In genomic region chr13:99859082-99859481, GRCm38 (mm10) we compare ENCODE assay signal across 8 mouse cellular contexts. TPM values are rescaled to one million over a fixed set of nuclear protein-coding genes. Genes with fewer than 3 reads are reported as not detected.
A peak's percentile ranks its signal among the peaks of the same experiment; 100 is the strongest.
DNase-seq lines count a peak whose midpoint lies in the region; ATAC-seq and TF ChIP-seq lines count a peak whose summit lies in the region.

No protein-coding gene starts in this region.

- 0% methylated on average over 1 of the region's 1 CpGs for WGBS in neural tube, embryonic 15.5 days
- WGBS in midbrain, postnatal 0 days, result 0% methylated on average over 1 of the region's 1 CpGs

- H3K4me3 ChIP-seq in neural tube, embryonic 15.5 days (replicated peaks), result no peak overlapping the region
- no peak overlapping the region for H3K4me3 ChIP-seq in midbrain, postnatal 0 days (ENCODE audit: low read depth, low read length)

- H3K4me1 ChIP-seq in neural tube, embryonic 15.5 days, result no peaks in the 10 kb centered on the region
- H3K4me1 ChIP-seq in midbrain, postnatal 0 days (ENCODE audit: insufficient read depth, low read length), result no peaks in the 10 kb centered on the region

- H3K27me3 ChIP-seq in neural tube, embryonic 15.5 days (replicated peaks), result no peaks in the 10 kb centered on the region
- H3K27me3 ChIP-seq in midbrain, postnatal 0 days (ENCODE audit: insufficient read depth, low read length), result no peaks in the 10 kb centered on the region

- H3K4me2 ChIP-seq in neural tube, embryonic 15.5 days, result no peak overlapping the region
- no peak overlapping the region for H3K4me2 ChIP-seq in midbrain, postnatal 0 days (ENCODE audit: low read depth, low read length, poor library complexity, severe bottlenecking)

- H3K9ac ChIP-seq in neural tube, embryonic 15.5 days (replicated peaks), result no peak overlapping the region
- no peak overlapping the region for H3K9ac ChIP-seq in midbrain, postnatal 0 days (replicated peaks; ENCODE audit: low read length, poor library complexity, severe bottlenecking)

- TF ChIP-seq CTCF in midbrain, postnatal 0 days (IDR thresholded peaks at IDR 0.05), result peak; percentile 93

- peak; percentile 16 to 49 for DNase-seq in cerebellum, adult 18-20 months
- no peak for DNase-seq in cerebellum, adult 11-12 months
- peak; percentile 67 for DNase-seq in neural tube, embryonic 10.5 days (ENCODE audit: extremely low spot score, low spot score)
- DNase-seq in embryo, embryonic 11 days, result peak; percentile 70
- peak; percentile 58 to 62 for DNase-seq in left cerebral cortex, adult 18-20 months (ENCODE audit: low spot score in 2 of 2)
- DNase-seq in midbrain, postnatal 0 days (ENCODE audit: low spot score), result peak; percentile 84
- DNase-seq in thymus, postnatal 10 days (ENCODE audit: low spot score in 2 of 2), result peak; percentile 8 to 37

- H3K9me3 ChIP-seq in neural tube, embryonic 15.5 days (replicated peaks), result no peaks in the 10 kb centered on the region
- no peaks in the 10 kb centered on the region for H3K9me3 ChIP-seq in midbrain, postnatal 0 days (ENCODE audit: low read length)

- no peak; the same call in 1 of the 2 replicates for ATAC-seq in neural tube, embryonic 15.5 days (ENCODE audit: low FRiP score)
- ATAC-seq in midbrain, postnatal 0 days (ENCODE audit: low FRiP score), result peak; percentile 68; the same call in 1 of the 2 replicates

- H3K27ac ChIP-seq in neural tube, embryonic 15.5 days (replicated peaks), result no peak overlapping the region
- H3K27ac ChIP-seq in midbrain, postnatal 0 days (ENCODE audit: low read depth, low read length), result no peak overlapping the region

- no peaks in the 10 kb centered on the region for H3K36me3 ChIP-seq in neural tube, embryonic 15.5 days
- H3K36me3 ChIP-seq in midbrain, postnatal 0 days (ENCODE audit: insufficient read depth, low read length), result no peaks in the 10 kb centered on the region

RNA-seq across cellular contexts. Expression of gene Cartpt, which starts 41.8 kb away (rescaled TPM):
- 78.6 and 86.7 TPM in 2 replicates for polyA plus RNA-seq in neural tube, embryonic 15.5 days (2015; fragmentation: Nextera tagmentation; extraction: Ambion mirVana)
- 10 to 100 TPM; 14.0 to 20.0 TPM for total RNA-seq in left cerebral cortex, adult 18-20 months (2021)
- total RNA-seq in midbrain, postnatal 0 days (2014; rRNA removed), result 9.2 and 16.1 TPM in 2 replicates
- polyA plus RNA-seq in midbrain, postnatal 0 days (2015; fragmentation: Nextera tagmentation; extraction: Ambion mirVana), result 24.8 and 28.4 TPM in 2 replicates
